Mouse (Mus musculus) cerebellum, adult 11-12 months (tissue): ENCODE data around the gene Naa80.
"Not testable (repeated sequence)": the region's sequence is repeated elsewhere in the genome, so short reads cannot be mapped to it uniquely, and the experiment has no call there.

Source experiments
- DNase-seq: peaks from one replicate; pipeline ENCODE4 v3.0.0; 2022

Gene Naa80

GRCm38 (mm10) chr9:107573774-107574173 lies 4.9 kb upstream of the Naa80 start:
- DNase-seq = not testable (repeated sequence)

GRCm38 (mm10) chr9:107575579-107576356 lies 2.9 kb upstream of the Naa80 start:
- DNase-seq = no peak

- DNase-seq = no peak
Observed at GRCm38 (mm10) chr9:107576357-107577107, 2.2 kb upstream of the Naa80 start, which contains the start of gene Hyal1. TSS of gene Hyal1 (plus strand) at chr9:107576927.

- no peak for DNase-seq
Observed at GRCm38 (mm10) chr9:107577871-107578270, 816 bp upstream of the Naa80 start.

- no peak for DNase-seq
Observed at GRCm38 (mm10) chr9:107579023-107579900, 575 bp downstream of the Naa80 start.

- peak; percentile 91 for DNase-seq
Observed at GRCm38 (mm10) chr9:107580501-107581317, 2.0 kb downstream of the Naa80 start, which contains the start of gene Hyal3. TSS of gene Hyal3 (plus strand) at chr9:107580818.

- no peak for DNase-seq
Observed at GRCm38 (mm10) chr9:107581584-107581983, 2.9 kb downstream of the Naa80 start.

- no peak for DNase-seq
Observed at GRCm38 (mm10) chr9:107582509-107583062, 3.9 kb downstream of the Naa80 start.

- no peak for DNase-seq
Observed at GRCm38 (mm10) chr9:107583174-107583573, 4.5 kb downstream of the Naa80 start.

- DNase-seq = peak; percentile 67
Observed at GRCm38 (mm10) chr9:107586504-107586903, 7.8 kb downstream of the Naa80 start.

GRCm38 (mm10) chr9:107586974-107587832 lies 8.5 kb downstream of the Naa80 start, which contains the start of gene Ifrd2:
TSS of gene Ifrd2 (plus strand) at chr9:107587642.
- DNase-seq = peak; percentile 99

GRCm38 (mm10) chr9:107587833-107588639 lies 9.3 kb downstream of the Naa80 start:
- no peak for DNase-seq

- DNase-seq = peak; percentile 76
Observed at GRCm38 (mm10) chr9:107590058-107590772, 11.5 kb downstream of the Naa80 start.

- no peak for DNase-seq
Observed at GRCm38 (mm10) chr9:107590773-107591060, 12.0 kb downstream of the Naa80 start.

GRCm38 (mm10) chr9:107593101-107593976 lies 14.7 kb downstream of the Naa80 start:
- peak; percentile 90 for DNase-seq

GRCm38 (mm10) chr9:107594281-107595062 lies 15.8 kb downstream of the Naa80 start:
- no peak for DNase-seq
